Mouse (Mus musculus) lung, postnatal 10 days (tissue): Measurements from ENCODE around the gene Dbi.

Experiments used
- DNase-seq: peaks from one replicate; pipeline ENCODE4 v3.0.0; 2021

Gene Dbi

GRCm38 (mm10) chr1:120120969-120121811 is at the start of gene Dbi, which contains the start of gene 3110009E18Rik:
Dbi (minus strand) TSS chr1:120121078.
3110009E18Rik (plus strand) TSS chr1:120121187.
- DNase-seq, result peak; percentile 99

GRCm38 (mm10) chr1:120170307-120170706 is 49.4 kb upstream of the Dbi start:
- DNase-seq, result no peak

- no peak for DNase-seq
Measured at GRCm38 (mm10) chr1:120168674-120169073, 47.8 kb upstream of the Dbi start.

- no peak for DNase-seq
Measured at GRCm38 (mm10) chr1:120168016-120168415, 47.1 kb upstream of the Dbi start.

GRCm38 (mm10) chr1:120162616-120163015 is 41.7 kb upstream of the Dbi start:
- DNase-seq, result no peak

- no peak for DNase-seq
Measured at GRCm38 (mm10) chr1:120161502-120161901, 40.6 kb upstream of the Dbi start.

GRCm38 (mm10) chr1:120158474-120159127 is 37.7 kb upstream of the Dbi start:
- DNase-seq, result no peak

- peak; percentile 29 for DNase-seq
Measured at GRCm38 (mm10) chr1:120155325-120155724, 34.4 kb upstream of the Dbi start.

- DNase-seq, result peak; percentile 59
Measured at GRCm38 (mm10) chr1:120154232-120154631, 33.4 kb upstream of the Dbi start.

- DNase-seq, result peak; percentile 14
Measured at GRCm38 (mm10) chr1:120146994-120147393, 26.1 kb upstream of the Dbi start.

GRCm38 (mm10) chr1:120145527-120146216 is 24.8 kb upstream of the Dbi start:
- DNase-seq, result no peak

GRCm38 (mm10) chr1:120142551-120142950 is 21.7 kb upstream of the Dbi start:
- DNase-seq, result peak; percentile 11

GRCm38 (mm10) chr1:120140144-120140693 is 19.3 kb upstream of the Dbi start:
- DNase-seq, result no peak

GRCm38 (mm10) chr1:120138923-120139540 is 18.2 kb upstream of the Dbi start:
- DNase-seq, result no peak

- DNase-seq, result no peak
Measured at GRCm38 (mm10) chr1:120135934-120136786, 15.3 kb upstream of the Dbi start.

- no peak for DNase-seq
Measured at GRCm38 (mm10) chr1:120132376-120132775, 11.5 kb upstream of the Dbi start.

- no peak for DNase-seq
Measured at GRCm38 (mm10) chr1:120126318-120126717, 5.4 kb upstream of the Dbi start.

GRCm38 (mm10) chr1:120125471-120125870 is 4.6 kb upstream of the Dbi start:
- DNase-seq, result no peak

GRCm38 (mm10) chr1:120124839-120125238 is 4.0 kb upstream of the Dbi start:
- DNase-seq, result no peak

GRCm38 (mm10) chr1:120122634-120123383 is 1.9 kb upstream of the Dbi start:
- no peak for DNase-seq

- no peak for DNase-seq
Measured at GRCm38 (mm10) chr1:120121930-120122530, 1.2 kb upstream of the Dbi start.
